In the genomic region with DNA sequence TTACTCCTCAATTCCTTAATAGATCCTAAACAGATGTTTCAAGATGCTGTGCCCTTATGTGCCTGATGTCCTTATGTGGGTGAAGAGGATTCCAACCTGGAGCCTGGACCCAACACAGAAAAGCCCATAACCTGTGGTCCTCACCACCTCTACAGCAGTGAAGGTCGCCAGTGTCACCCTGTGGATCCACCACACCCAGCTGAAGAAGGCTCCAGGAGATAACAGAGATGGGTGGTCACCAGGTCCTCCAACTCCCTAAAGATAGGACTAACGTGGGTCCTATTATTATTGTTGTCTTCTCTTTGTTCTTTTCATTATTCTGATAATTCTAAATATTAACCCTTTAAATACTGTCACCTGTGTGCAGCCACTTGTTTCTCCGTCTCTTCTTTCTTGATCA, we compare ENCODE assay signal across 27 mouse cellular contexts. TPM values are rescaled to one million over a fixed set of nuclear protein-coding genes. Genes with fewer than 3 reads are reported as not detected.
"Had no signal": no experiment of that assay in that cellular context is flagged by ENCODE, and none has a peak within 500 bp of the region (broad histone marks: within the 10 kb centered on the region; RNA-seq: fewer than 3 reads in every experiment).

No protein-coding gene starts in this region.

- ATAC-seq: lung, postnatal 0 days had no signal

- H3K4me2 ChIP-seq: kidney, embryonic 15.5 days; limb, embryonic 13.5 days; lung, embryonic 14.5 days; midbrain, embryonic 11.5 days; stomach, embryonic 15.5 days had no signal

- H3K9ac ChIP-seq: kidney, embryonic 15.5 days; limb, embryonic 13.5 days; lung, embryonic 14.5 days; stomach, embryonic 15.5 days had no signal

- H3K4me1 ChIP-seq: kidney, embryonic 15.5 days; limb, embryonic 13.5 days; stomach, embryonic 15.5 days had no signal

- H3K9me3 ChIP-seq: kidney, embryonic 15.5 days; limb, embryonic 13.5 days; megakaryocyte, embryonic 14.5 days; stomach, embryonic 15.5 days had no signal

- H3K27ac ChIP-seq: kidney, embryonic 15.5 days; limb, embryonic 13.5 days; macrophage; stomach, embryonic 15.5 days had no signal

- H3K27me3 ChIP-seq: kidney, embryonic 15.5 days; limb, embryonic 13.5 days; megakaryocyte, embryonic 14.5 days; stomach, embryonic 15.5 days had no signal

- DNase-seq: kidney, adult 11 months; kidney, adult 8-10 months; kidney, postnatal 10 days; kidney, postnatal 36 days; left cerebral cortex, postnatal 4 days; lung, embryonic 14.5 days; midbrain, embryonic 14.5 days; thymus, adult 18-20 months; thymus, postnatal 36 days had no signal

- H3K4me3 ChIP-seq: kidney, embryonic 15.5 days; limb, embryonic 13.5 days; megakaryocyte, embryonic 14.5 days; stomach, embryonic 15.5 days had no signal

RNA-seq across cellular contexts. Expression of gene Gm6871, which starts 38.2 kb away (rescaled TPM):
- total RNA-seq: layer of hippocampus, adult 8-10 months; left cerebral cortex, adult 8-10 months; left cerebral cortex, postnatal 14 days; left cerebral cortex, postnatal 4 days; liver, adult 2 months; midbrain, postnatal 0 days had no signal
- polyA plus RNA-seq: intestine, embryonic 14.5 days; limb, embryonic 13.5 days; liver, adult 2 months; lung, embryonic 14.5 days; lung, postnatal 0 days; macrophage; midbrain, embryonic 11.5 days; midbrain, embryonic 14.5 days; midbrain, postnatal 0 days; neural tube, embryonic 11.5 days; neural tube, embryonic 14.5 days; small intestine, adult 2 months; spleen, adult 2 months; urinary bladder, adult 2 months had no signal
